Mouse (Mus musculus) hindbrain, embryonic 16.5 days (tissue): Measurements from ENCODE around the gene Bst1. TPM values are rescaled to one million over a fixed set of nuclear protein-coding genes. Genes with fewer than 3 reads are reported as not detected.

ENCODE experiments used
- ATAC-seq: fragments of 200-750 bp; cut with Nextera tagmentation; 2 replicates; pipeline ENCODE4 v1.8.0; 2017; ENCODE audit warnings: moderate TSS enrichment, moderate library complexity
- H3K27ac ChIP-seq: fragments of 300-500 bp; sonication (generic); 2 replicates; pipeline ENCODE4 v1.5.1; 2014; ENCODE audit warnings: low read depth, mild to moderate bottlenecking, control low read depth, low read length, moderate library complexity
- H3K27me3 ChIP-seq: fragments of 300-500 bp; sonication (generic); replicated peaks from 2 replicates; pipeline ENCODE4 v1.6.1; 2014; ENCODE audit warnings: low read length; ENCODE audit not compliant: control insufficient read depth, insufficient read depth
- H3K36me3 ChIP-seq: fragments of 300-500 bp; sonication (generic); 2 replicates; pipeline ENCODE4 v1.6.1; 2014; ENCODE audit warnings: mild to moderate bottlenecking, low read length, moderate library complexity, mixed read lengths; ENCODE audit not compliant: control insufficient read depth, insufficient read depth
- H3K4me1 ChIP-seq: fragments of 300-500 bp; sonication (generic); 2 replicates; pipeline ENCODE4 v1.6.1; 2014; ENCODE audit warnings: low read depth, low read length; ENCODE audit not compliant: control insufficient read depth, insufficient read depth
- H3K4me2 ChIP-seq: fragments of 300-500 bp; sonication (generic); 2 replicates; pipeline ENCODE4 v1.6.1; 2014; ENCODE audit warnings: mild to moderate bottlenecking, low read length, control low read depth, moderate library complexity
- H3K4me3 ChIP-seq: fragments of 300-500 bp; sonication (generic); 2 replicates; pipeline ENCODE4 v1.5.1; 2014; ENCODE audit warnings: mild to moderate bottlenecking, low read length, control low read depth, moderate library complexity
- H3K9ac ChIP-seq: fragments of 300-500 bp; sonication (generic); 2 replicates; pipeline ENCODE4 v1.6.1; 2014; ENCODE audit warnings: low read depth, mild to moderate bottlenecking, control low read depth, low read length, moderate library complexity
- H3K9me3 ChIP-seq: fragments of 300-500 bp; sonication (generic); 2 replicates; pipeline ENCODE4 v1.6.1; 2014; ENCODE audit warnings: mild to moderate bottlenecking, low read length, moderate library complexity; ENCODE audit not compliant: control insufficient read depth
- WGBS: fragments of 180-500 bp; shearing (Covaris S2); extraction: QIAGEN DNeasy Blood & Tissue Kit; methylation state at CpG from one replicate; pipeline ENCODE4 v1.1.7; 2014; 5-methylcytosine and 5-hydroxymethylcytosine counted together
- polyA plus RNA-seq: library from polyadenylated mRNA; unstranded; fragments of >200 nt; fragmentation: Nextera tagmentation; extraction: Ambion mirVana; gene quantifications from 2 replicates; pipeline ENCODE4 v1.2.1, GENCODE M21; 2015

Gene Bst1
- polyA plus RNA-seq: not detected in 2 replicates

DNA sequence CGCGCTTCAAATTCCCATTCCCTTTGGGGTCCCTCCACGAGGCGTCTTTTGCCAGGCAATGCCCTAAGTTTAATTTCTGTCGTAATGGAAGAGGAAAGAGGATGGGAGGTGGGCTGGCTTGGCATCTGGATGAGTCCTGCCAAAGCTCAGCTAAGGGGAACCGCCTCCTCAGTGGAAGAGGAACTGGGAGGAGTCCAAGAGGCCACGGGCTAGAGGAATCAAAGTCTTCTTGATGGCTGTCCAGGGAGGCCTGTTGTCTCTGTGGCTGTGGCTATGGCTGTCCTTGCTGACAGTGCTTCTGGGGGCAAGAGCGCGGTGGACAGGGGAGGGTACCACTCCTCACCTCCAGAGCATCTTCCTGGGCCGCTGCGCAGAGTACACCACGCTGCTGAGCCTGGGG lies at the start of gene Bst1:
Gene Bst1 (plus strand): TSS at position 191 of the 400 bp plus-strand sequence.
- WGBS: 54% methylated on average over 12 of the region's 12 CpGs
- no peaks in the 10 kb centered on the region for H3K36me3 ChIP-seq
- no peaks in the 10 kb centered on the region for H3K4me1 ChIP-seq
- no peak within 1 kb of the TSS for H3K4me3 ChIP-seq
- no peak within 1 kb of the TSS for H3K4me2 ChIP-seq
- H3K9ac ChIP-seq: no peak within 1 kb of the TSS
- no peaks in the 10 kb centered on the region for H3K9me3 ChIP-seq
- H3K27ac ChIP-seq: no peak within 1 kb of the TSS
- H3K27me3 ChIP-seq: no peaks in the 10 kb centered on the region
- ATAC-seq: no peak

DNA sequence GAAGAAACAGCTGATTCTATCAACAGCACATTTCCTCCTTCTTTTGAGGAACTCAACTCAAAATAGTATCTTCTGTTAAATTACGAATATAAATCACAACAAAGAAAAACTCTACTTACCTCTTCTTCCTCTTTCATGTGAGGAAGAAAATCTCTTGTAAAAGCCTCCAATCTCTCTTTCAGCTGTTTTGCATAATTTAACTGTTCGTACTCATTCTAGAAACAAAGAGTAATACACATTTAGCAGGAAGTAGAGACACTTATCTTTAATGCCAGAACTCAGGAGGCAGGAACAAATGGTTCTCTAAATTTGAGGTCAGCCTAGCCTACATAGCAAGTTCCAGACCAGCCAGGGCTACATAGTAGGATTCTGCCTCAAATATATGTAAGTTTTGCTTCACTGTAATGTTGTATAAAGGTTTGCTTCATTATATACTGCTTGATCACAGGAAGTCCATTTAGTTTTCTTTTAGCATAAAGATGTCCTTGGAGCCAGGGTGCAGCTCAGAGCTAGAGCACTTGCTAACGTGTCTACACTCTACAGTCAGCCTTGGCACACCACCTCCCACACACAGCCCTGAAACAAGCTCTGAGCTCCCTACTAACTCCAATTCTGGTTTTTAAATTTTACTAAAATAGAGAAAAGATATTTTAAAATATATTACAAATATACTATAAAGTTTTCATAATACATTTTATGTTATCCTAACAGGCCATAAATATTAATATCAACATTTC lies 47.9 kb upstream of the Bst1 start:
- Histone ChIP-seq H3K4me1 (no peaks in the 10 kb centered on the region), H3K9ac (no peak overlapping the region), H3K4me3 (no peak overlapping the region), H3K4me2 (no peak overlapping the region), H3K27me3 (no peaks in the 10 kb centered on the region), H3K9me3 (no peaks in the 10 kb centered on the region), H3K27ac (no peak overlapping the region), H3K36me3 (peaks cover 11% of the 10 kb centered on the region)
- WGBS: 85% methylated on average over 3 of the region's 3 CpGs
- ATAC-seq: no peak

DNA sequence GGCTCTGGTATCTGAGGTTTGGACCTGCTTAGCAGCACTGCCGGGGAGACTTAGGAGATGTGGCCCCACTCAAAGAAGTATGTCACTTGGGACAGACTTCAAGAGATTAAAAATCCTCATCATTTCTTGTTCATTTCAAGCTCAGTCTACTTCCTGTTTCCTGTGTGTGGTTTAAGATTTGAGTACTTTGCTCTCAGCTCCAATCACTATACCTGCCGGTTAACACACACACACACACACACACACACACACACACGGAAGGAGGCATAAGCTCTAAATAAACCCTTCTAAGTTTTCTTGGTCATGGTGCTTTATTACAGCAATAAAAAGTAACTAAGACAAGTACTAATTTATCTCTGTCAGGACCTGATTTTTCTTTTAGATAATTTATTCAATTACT lies 47.1 kb upstream of the Bst1 start:
- Histone ChIP-seq H3K9me3 (no peaks in the 10 kb centered on the region), H3K4me2 (no peak overlapping the region), H3K4me3 (no peak overlapping the region), H3K27ac (no peak overlapping the region), H3K9ac (no peak overlapping the region), H3K4me1 (no peaks in the 10 kb centered on the region), H3K36me3 (peaks cover 11% of the 10 kb centered on the region), H3K27me3 (no peaks in the 10 kb centered on the region)
- ATAC-seq: no peak
- 86% methylated on average over 3 of the region's 3 CpGs for WGBS

DNA sequence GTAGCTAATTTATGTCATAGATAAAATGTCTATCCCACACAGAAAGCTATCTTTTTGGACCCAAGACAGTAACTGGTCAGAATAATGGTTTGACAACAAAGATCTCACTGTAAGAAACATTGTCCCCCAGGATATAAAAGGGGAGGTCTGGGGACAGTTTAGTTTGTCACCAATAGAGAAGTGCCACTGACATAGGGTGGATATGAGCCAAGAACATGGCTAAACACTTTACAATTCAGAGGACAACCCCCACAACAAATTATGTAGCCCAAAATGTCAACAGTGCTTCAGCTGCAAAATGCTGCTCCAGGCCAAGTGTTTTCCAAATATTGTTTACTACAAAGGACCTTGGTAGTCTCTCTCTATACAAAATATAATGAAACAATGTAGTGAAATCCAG lies 42.3 kb upstream of the Bst1 start:
- ATAC-seq: 0 out of 2 replicates have a peak, but pooled peaks have one; percentile 21

DNA sequence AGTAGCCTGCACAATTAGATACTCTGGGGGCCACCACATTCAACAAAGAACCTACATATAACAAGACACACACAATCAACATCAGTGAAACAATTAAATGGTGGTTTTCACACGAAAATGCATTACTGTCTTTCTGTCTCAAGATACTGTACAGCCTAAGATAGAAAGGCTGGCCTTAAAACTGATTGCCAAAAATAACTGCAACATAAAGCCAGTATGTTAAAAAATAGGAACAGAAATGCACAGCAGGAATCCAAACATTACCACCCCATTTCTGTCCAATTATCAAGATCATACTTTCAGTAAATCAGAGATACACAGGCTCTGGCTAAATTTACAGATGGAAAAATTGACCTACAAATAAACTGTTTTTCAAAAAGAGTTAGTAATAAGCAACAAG lies 41.7 kb upstream of the Bst1 start:
- H3K4me3 ChIP-seq: no peak overlapping the region
- ATAC-seq: no peak
- no peaks in the 10 kb centered on the region for H3K27me3 ChIP-seq
- H3K9me3 ChIP-seq: no peaks in the 10 kb centered on the region
- WGBS: 34% methylated on average over 1 of the region's 1 CpGs
- H3K36me3 ChIP-seq: no peaks in the 10 kb centered on the region
- H3K4me1 ChIP-seq: peaks cover 5% of the 10 kb centered on the region
- no peak overlapping the region for H3K4me2 ChIP-seq
- no peak overlapping the region for H3K9ac ChIP-seq
- no peak overlapping the region for H3K27ac ChIP-seq

More for the DNA sequence above, 42.3 kb upstream of the Bst1 start:
- no peak overlapping the region for H3K27ac ChIP-seq
- no peaks in the 10 kb centered on the region for H3K9me3 ChIP-seq
- no peaks in the 10 kb centered on the region for H3K36me3 ChIP-seq
- H3K4me3 ChIP-seq: no peak overlapping the region
- H3K9ac ChIP-seq: no peak overlapping the region
- no peaks in the 10 kb centered on the region for H3K27me3 ChIP-seq
- peaks cover 5% of the 10 kb centered on the region for H3K4me1 ChIP-seq
- no peak overlapping the region for H3K4me2 ChIP-seq

DNA sequence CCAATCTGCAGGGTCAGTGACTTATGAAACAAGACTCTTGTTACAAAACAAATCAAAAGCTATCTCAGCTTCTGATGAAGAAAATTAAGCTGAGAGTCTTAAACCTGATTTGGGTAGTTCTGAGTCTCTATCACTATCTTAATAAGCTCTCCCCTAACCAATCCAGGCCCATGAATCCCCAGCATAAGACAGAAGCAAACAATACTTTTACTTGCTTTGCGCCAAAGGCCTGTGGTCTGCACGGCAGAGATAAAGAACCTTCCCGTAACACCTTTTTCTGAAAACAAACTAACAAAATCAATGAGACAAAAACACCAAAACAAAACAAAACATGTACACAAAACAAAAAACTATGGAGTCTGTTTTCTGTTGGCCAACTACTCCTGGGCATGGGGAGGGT lies 40.1 kb upstream of the Bst1 start:
- no peaks in the 10 kb centered on the region for H3K27me3 ChIP-seq
- no peak overlapping the region for H3K9ac ChIP-seq
- H3K36me3 ChIP-seq: no peaks in the 10 kb centered on the region
- WGBS: 89% methylated on average over 3 of the region's 3 CpGs
- H3K4me3 ChIP-seq: no peak overlapping the region
- H3K27ac ChIP-seq: no peak overlapping the region
- peaks cover 10% of the 10 kb centered on the region for H3K4me1 ChIP-seq
- H3K9me3 ChIP-seq: no peaks in the 10 kb centered on the region
- H3K4me2 ChIP-seq: no peak overlapping the region
- ATAC-seq: no peak

DNA sequence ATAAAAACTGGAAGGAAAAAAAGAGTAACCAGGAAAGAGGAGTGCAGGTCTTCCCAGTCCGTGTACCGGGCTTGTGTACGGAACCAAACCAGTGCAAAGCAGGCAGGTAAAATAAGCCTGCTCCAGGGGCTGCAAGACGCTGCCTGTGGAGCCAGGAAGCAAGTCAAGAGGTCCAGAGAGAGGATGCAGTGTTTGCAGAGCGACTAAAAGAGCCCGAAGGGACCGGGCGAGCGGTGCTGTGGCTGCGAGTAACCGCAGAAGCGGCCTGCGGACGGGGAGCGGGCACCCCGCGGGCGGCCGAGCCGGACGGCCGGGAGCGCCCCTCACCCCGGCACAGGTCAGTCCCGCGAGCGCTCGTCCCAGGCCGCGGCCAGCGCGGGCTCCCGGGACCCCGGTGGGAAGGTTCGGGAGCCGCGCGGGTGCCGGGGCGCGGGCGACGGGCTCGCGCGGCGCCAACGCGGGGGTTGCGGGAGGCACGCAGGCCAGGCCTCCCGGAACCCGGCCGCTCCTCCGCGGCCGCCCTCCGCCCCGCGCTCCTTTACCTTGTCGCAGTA lies 37.2 kb upstream of the Bst1 start:
- Histone ChIP-seq H3K4me3 (peak overlapping the region; percentile 89), H3K9me3 (no peaks in the 10 kb centered on the region), H3K4me2 (peak overlapping the region; percentile 60), H3K27me3 (no peaks in the 10 kb centered on the region), H3K9ac (peak overlapping the region; percentile 96), H3K27ac (peak overlapping the region; percentile 99), H3K4me1 (peaks cover 10% of the 10 kb centered on the region), H3K36me3 (no peaks in the 10 kb centered on the region)
- WGBS: 1% methylated on average over 48 of the region's 61 CpGs
- no peak; the same call in 1 of the 2 replicates for ATAC-seq

DNA sequence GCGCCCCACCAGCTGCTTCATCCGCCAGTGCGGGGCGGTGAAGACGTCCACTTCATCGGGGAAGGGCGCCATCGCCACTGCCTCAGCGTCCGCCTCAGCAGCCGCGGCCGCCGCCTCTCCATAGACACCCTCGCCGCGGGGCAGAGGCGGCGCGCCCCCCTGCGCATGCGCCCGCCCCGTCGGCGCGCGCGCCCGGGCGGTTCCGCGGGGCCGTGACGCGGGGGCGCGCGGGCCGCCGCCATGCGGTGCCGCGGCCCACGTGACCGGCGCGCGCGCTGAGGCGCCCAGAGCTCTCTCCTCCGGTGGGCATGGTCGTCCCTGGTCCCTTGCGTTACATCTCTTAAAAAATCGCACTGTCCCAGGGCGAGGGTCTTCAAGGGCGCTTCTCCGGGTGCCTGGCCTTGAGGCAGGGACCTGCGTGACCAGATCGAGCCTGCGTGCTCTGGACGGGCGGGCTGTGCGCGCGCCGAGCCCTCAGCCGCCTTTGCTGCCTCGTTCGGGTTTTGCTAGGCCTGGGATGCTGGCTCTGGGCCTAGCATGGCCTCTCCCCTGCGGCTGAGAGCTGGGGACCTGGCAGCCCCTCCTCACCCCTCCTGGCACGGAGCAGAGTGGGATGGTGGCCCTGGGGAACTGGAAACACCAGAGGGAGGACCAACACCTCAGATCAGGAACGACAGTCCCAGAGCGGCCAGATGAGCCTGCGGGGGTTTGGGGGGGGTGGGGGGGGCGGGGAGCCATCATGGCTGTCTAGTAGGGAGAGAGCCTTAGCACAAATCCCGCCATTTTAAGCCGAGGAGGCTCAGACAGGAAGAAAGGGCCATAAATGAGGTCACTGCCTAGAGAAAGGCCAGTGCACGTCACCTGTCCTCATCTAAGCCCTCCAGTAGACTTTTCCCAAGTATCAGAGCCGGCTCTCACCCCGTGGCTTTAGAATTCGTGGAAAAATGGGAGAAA lies 36.4 kb upstream of the Bst1 start:
- H3K4me3 ChIP-seq: peak overlapping the region; percentile 89
- peak overlapping the region; percentile 99 for H3K27ac ChIP-seq
- H3K4me2 ChIP-seq: peak overlapping the region; percentile 72
- H3K27me3 ChIP-seq: no peaks in the 10 kb centered on the region
- peaks cover 10% of the 10 kb centered on the region for H3K4me1 ChIP-seq
- 5% methylated on average over 63 of the region's 82 CpGs for WGBS
- H3K9ac ChIP-seq: peak overlapping the region; percentile 96
- no peaks in the 10 kb centered on the region for H3K36me3 ChIP-seq
- ATAC-seq: peak; percentile 96
- no peaks in the 10 kb centered on the region for H3K9me3 ChIP-seq

DNA sequence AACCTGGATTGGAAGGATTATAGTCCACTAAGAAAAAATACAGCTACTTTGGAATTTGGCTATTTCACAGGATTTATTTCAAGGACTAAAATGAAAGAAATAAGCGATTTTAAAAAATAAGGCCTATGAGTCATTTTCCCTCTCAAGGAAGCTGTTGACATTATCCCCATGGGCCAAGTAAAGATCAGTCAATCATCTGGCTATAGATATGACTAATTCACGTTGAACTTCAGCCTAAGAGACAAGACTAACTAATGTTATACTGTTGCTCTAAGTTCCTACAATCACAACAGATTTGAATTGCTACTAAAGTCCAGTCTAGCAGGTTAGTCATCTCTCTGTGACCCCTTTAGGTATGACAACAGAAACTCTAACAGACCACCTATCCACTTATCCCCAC lies 34.7 kb upstream of the Bst1 start:
- Histone ChIP-seq H3K27me3 (no peaks in the 10 kb centered on the region), H3K9me3 (peaks cover 2% of the 10 kb centered on the region; the same call in 1 of the 2 replicates), H3K9ac (no peak overlapping the region), H3K4me1 (peaks cover 10% of the 10 kb centered on the region), H3K4me3 (no peak overlapping the region), H3K36me3 (no peaks in the 10 kb centered on the region), H3K4me2 (no peak overlapping the region), H3K27ac (no peak overlapping the region)
- no peak for ATAC-seq
- 92% methylated on average over 2 of the region's 2 CpGs for WGBS
